Mouse (Mus musculus): ENCODE data around the gene E330017A01Rik. TPM values are rescaled to one million over a fixed set of nuclear protein-coding genes. Genes with fewer than 3 reads are reported as not detected.

E330017A01Rik gene
- polyA plus RNA-seq, 1 experiment: not detected

GRCm38 (mm10) chr16:58682046-58682445 lies 43.5 kb upstream of the E330017A01Rik start:
- Histone ChIP-seq H3K4me3 (no peak overlapping the region), H3ac (ENCODE audit: control insufficient read depth, insufficient read length) (no peak overlapping the region), H3K36me3 (ENCODE audit: control insufficient read depth, insufficient read depth) (peaks cover 19% of the 10 kb centered on the region), H3K27me3 (ENCODE audit: control insufficient read depth, insufficient read depth, insufficient read length) (no peaks in the 10 kb centered on the region), H3K4me2 (ENCODE audit: low read depth) (no peak overlapping the region), H3K79me2 (ENCODE audit: control insufficient read depth, insufficient read depth) (no peaks in the 10 kb centered on the region)
- TF ChIP-seq POLR2AphosphoS2 (IDR thresholded peaks at IDR 0.05; ENCODE audit: insufficient read length, low read depth): peak; percentile 23
- TF ChIP-seq POLR2A (IDR thresholded peaks at IDR 0.05; ENCODE audit: insufficient read length, low read depth): no peak

DNA sequence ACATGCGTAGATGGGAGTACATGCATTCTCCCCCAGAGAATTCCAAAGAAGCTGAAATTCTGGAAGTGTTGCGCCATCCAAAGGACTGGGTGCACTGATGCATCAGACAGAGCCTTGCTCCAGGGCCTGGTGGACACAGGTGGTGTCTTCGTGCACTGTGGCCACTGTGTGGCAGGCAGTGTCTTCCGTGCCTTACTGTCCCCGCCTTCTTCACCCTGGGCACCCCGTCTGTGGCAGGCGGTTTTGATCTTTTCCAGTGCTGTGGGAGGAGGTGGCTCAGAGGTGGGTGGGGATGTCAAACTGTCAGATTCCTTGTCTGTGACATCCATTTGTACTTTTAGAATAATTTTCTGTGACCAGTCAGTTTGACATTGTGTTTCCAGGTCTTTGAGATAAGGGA lies 40.1 kb upstream of the E330017A01Rik start:
- no peak for TF ChIP-seq REST (IDR thresholded peaks at IDR 0.05; ENCODE audit: insufficient read depth, insufficient read length)
- no peak for TF ChIP-seq MYOG (IDR thresholded peaks at IDR 0.05; ENCODE audit: control insufficient read depth in 1 of 3, insufficient read depth in 1 of 3, insufficient read length in 2 of 3, low read depth in 2 of 3)
- no peak for TF ChIP-seq TCF12 (IDR thresholded peaks at IDR 0.05; ENCODE audit: insufficient read depth, poor library complexity, severe bottlenecking)
- H3K36me3 ChIP-seq (ENCODE audit: control insufficient read depth, insufficient read depth): peaks cover 34% of the 10 kb centered on the region
- H3K4me2 ChIP-seq (ENCODE audit: low read depth): no peak overlapping the region
- H3K4me3 ChIP-seq: no peak overlapping the region
- H3K27me3 ChIP-seq (ENCODE audit: control insufficient read depth, insufficient read depth, insufficient read length): no peaks in the 10 kb centered on the region
- no peaks in the 10 kb centered on the region for H3K79me2 ChIP-seq (ENCODE audit: control insufficient read depth, insufficient read depth)
- H3ac ChIP-seq (ENCODE audit: control insufficient read depth, insufficient read length): no peak overlapping the region

DNA sequence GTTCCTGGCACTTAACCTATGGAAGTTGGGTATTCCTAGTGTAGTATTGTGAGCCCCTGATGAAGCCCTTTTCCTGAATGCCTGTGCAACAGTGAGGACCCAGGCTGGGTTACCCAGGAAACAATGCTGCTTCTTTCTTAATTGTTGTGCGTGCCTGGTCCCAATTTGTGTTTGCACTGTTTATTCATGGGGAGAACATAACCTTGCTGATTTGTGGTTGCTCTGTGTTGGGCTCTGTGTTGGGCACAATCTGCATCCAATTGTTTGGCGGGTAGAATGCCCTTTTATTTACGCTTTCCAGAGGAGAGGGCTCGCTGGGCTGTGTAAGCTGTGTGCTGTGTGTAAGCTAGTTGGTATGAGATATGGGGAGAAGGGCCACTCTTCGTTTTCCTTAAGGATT lies 39.0 kb upstream of the E330017A01Rik start:
- no peak overlapping the region for H3ac ChIP-seq (ENCODE audit: control insufficient read depth, insufficient read length)
- TF ChIP-seq USF1 (IDR thresholded peaks at IDR 0.05; ENCODE audit: low read depth) (no peak), MYOG (IDR thresholded peaks at IDR 0.05; ENCODE audit: control insufficient read depth in 1 of 3, insufficient read depth in 1 of 3, insufficient read length in 2 of 3, low read depth in 2 of 3) (no peak), REST (IDR thresholded peaks at IDR 0.05; ENCODE audit: insufficient read depth, insufficient read length) (no peak), POLR2AphosphoS2 (IDR thresholded peaks at IDR 0.05; ENCODE audit: insufficient read length, low read depth) (no peak), POLR2A (IDR thresholded peaks at IDR 0.05; ENCODE audit: insufficient read length, low read depth) (no peak), TCF3 (IDR thresholded peaks at IDR 0.05; ENCODE audit: insufficient read length, low read depth) (no peak), CEBPB (IDR thresholded peaks at IDR 0.05; ENCODE audit: insufficient read depth, poor library complexity, severe bottlenecking) (no peak), SRF (IDR thresholded peaks at IDR 0.05; ENCODE audit: control insufficient read depth, insufficient read length, low read depth) (no peak), E2F4 (IDR thresholded peaks at IDR 0.05; ENCODE audit: insufficient read depth) (no peak), MAX (IDR thresholded peaks at IDR 0.05; ENCODE audit: low read depth) (no peak), MYOD1 (IDR thresholded peaks at IDR 0.05; ENCODE audit: control insufficient read depth in 1 of 3, insufficient read length in 2 of 3, low read depth in 2 of 3) (no peak), TCF12 (IDR thresholded peaks at IDR 0.05; ENCODE audit: insufficient read depth, poor library complexity, severe bottlenecking) (no peak)
- no peaks in the 10 kb centered on the region for H3K79me2 ChIP-seq (ENCODE audit: control insufficient read depth, insufficient read depth)
- H3K36me3 ChIP-seq (ENCODE audit: control insufficient read depth, insufficient read depth): peaks cover 41% of the 10 kb centered on the region
- no peak overlapping the region for H3K4me2 ChIP-seq (ENCODE audit: low read depth)
- no peak overlapping the region for H3K4me3 ChIP-seq
- H3K27me3 ChIP-seq (ENCODE audit: control insufficient read depth, insufficient read depth, insufficient read length): no peaks in the 10 kb centered on the region

GRCm38 (mm10) chr16:58676633-58677032 lies 38.1 kb upstream of the E330017A01Rik start:
- H3K36me3 ChIP-seq (ENCODE audit: control insufficient read depth, insufficient read depth): peaks cover 41% of the 10 kb centered on the region
- H3ac ChIP-seq (ENCODE audit: control insufficient read depth, insufficient read length): no peak overlapping the region
- TF ChIP-seq TCF3 (IDR thresholded peaks at IDR 0.05; ENCODE audit: insufficient read length, low read depth) (no peak), TCF12 (IDR thresholded peaks at IDR 0.05; ENCODE audit: insufficient read depth, poor library complexity, severe bottlenecking) (no peak), POLR2A (IDR thresholded peaks at IDR 0.05; ENCODE audit: insufficient read length, low read depth) (no peak), SRF (IDR thresholded peaks at IDR 0.05; ENCODE audit: control insufficient read depth, insufficient read length, low read depth) (no peak), CEBPB (IDR thresholded peaks at IDR 0.05; ENCODE audit: insufficient read depth, poor library complexity, severe bottlenecking) (no peak), MAX (IDR thresholded peaks at IDR 0.05; ENCODE audit: low read depth) (no peak), POLR2AphosphoS2 (IDR thresholded peaks at IDR 0.05; ENCODE audit: insufficient read length, low read depth) (no peak), E2F4 (IDR thresholded peaks at IDR 0.05; ENCODE audit: insufficient read depth) (no peak), MYOD1 (IDR thresholded peaks at IDR 0.05; ENCODE audit: control insufficient read depth in 1 of 3, insufficient read length in 2 of 3, low read depth in 2 of 3) (no peak), MYOG (IDR thresholded peaks at IDR 0.05; ENCODE audit: control insufficient read depth in 1 of 3, insufficient read depth in 1 of 3, insufficient read length in 2 of 3, low read depth in 2 of 3) (no peak), REST (IDR thresholded peaks at IDR 0.05; ENCODE audit: insufficient read depth, insufficient read length) (no peak), USF1 (IDR thresholded peaks at IDR 0.05; ENCODE audit: low read depth) (no peak)
- H3K4me3 ChIP-seq: no peak overlapping the region
- H3K79me2 ChIP-seq (ENCODE audit: control insufficient read depth, insufficient read depth): peaks cover 3% of the 10 kb centered on the region
- no peaks in the 10 kb centered on the region for H3K27me3 ChIP-seq (ENCODE audit: control insufficient read depth, insufficient read depth, insufficient read length)
- no peak overlapping the region for H3K4me2 ChIP-seq (ENCODE audit: low read depth)

DNA sequence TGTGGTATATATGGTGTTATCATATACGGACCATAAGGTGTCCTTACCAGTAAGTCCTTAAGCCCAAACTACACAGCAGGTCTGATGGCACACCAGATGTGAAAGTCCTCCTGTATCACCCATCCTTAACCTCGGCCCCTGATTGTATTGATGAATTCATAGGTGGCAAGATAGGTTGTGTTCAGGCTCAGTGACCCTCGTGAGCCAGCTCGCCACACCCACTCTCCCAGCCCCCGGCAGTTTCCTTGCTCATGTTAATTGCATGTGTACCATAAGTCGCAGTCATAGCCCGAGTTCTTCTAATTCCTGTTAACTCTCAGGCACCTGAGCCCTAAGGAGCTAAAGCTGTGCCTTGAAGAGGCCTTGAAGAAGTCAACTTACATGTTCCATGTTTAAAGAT lies 37.6 kb upstream of the E330017A01Rik start:
- no peak overlapping the region for H3K4me2 ChIP-seq (ENCODE audit: low read depth)
- no peak for TF ChIP-seq TCF3 (IDR thresholded peaks at IDR 0.05; ENCODE audit: insufficient read length, low read depth)
- TF ChIP-seq MYOG (IDR thresholded peaks at IDR 0.05; ENCODE audit: control insufficient read depth in 1 of 3, insufficient read depth in 1 of 3, insufficient read length in 2 of 3, low read depth in 2 of 3): no peak
- no peak for TF ChIP-seq REST (IDR thresholded peaks at IDR 0.05; ENCODE audit: insufficient read depth, insufficient read length)
- TF ChIP-seq POLR2AphosphoS2 (IDR thresholded peaks at IDR 0.05; ENCODE audit: insufficient read length, low read depth): no peak
- no peak for TF ChIP-seq E2F4 (IDR thresholded peaks at IDR 0.05; ENCODE audit: insufficient read depth)
- no peak for TF ChIP-seq SRF (IDR thresholded peaks at IDR 0.05; ENCODE audit: control insufficient read depth, insufficient read length, low read depth)
- TF ChIP-seq USF1 (IDR thresholded peaks at IDR 0.05; ENCODE audit: low read depth): no peak
- TF ChIP-seq MAX (IDR thresholded peaks at IDR 0.05; ENCODE audit: low read depth): no peak
- no peak for TF ChIP-seq TCF12 (IDR thresholded peaks at IDR 0.05; ENCODE audit: insufficient read depth, poor library complexity, severe bottlenecking)
- no peak for TF ChIP-seq CEBPB (IDR thresholded peaks at IDR 0.05; ENCODE audit: insufficient read depth, poor library complexity, severe bottlenecking)
- TF ChIP-seq POLR2A (IDR thresholded peaks at IDR 0.05; ENCODE audit: insufficient read length, low read depth): no peak
- TF ChIP-seq MYOD1 (IDR thresholded peaks at IDR 0.05; ENCODE audit: control insufficient read depth in 1 of 3, insufficient read length in 2 of 3, low read depth in 2 of 3): no peak
- H3K27me3 ChIP-seq (ENCODE audit: control insufficient read depth, insufficient read depth, insufficient read length): no peaks in the 10 kb centered on the region
- H3K79me2 ChIP-seq (ENCODE audit: control insufficient read depth, insufficient read depth): peaks cover 8% of the 10 kb centered on the region
- H3ac ChIP-seq (ENCODE audit: control insufficient read depth, insufficient read length): no peak overlapping the region
- H3K36me3 ChIP-seq (ENCODE audit: control insufficient read depth, insufficient read depth): peaks cover 37% of the 10 kb centered on the region
- no peak overlapping the region for H3K4me3 ChIP-seq

Measured in myocyte (in vitro differentiated cells).